ENCODE assay signal across 16 mouse cellular contexts in the genomic region with DNA sequence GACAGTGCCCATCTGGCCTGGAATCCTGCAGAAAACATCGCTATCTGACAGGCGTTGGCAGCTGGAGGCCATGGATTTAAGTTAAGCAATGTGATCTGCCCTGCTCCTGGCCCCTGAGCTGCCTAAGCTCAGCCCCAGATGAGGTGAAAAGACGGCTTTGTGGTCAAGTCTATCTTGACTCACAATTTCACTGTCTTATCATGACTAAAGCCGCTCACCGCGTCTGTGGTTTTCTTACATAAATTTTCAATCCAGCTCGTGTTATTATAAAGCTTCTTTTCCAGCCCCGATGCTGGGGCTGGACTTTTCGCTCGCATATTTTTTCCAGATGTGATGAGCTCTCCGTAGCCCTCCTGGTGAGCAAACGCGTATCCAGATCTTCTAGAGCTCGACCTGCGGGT.
DNase-seq lines count a peak whose midpoint lies in the region; ATAC-seq lines count a peak whose summit lies in the region.
"Had no signal": no experiment of that assay in that cellular context is flagged by ENCODE, and none has a peak within 500 bp of the region (broad histone marks: within the 10 kb centered on the region; RNA-seq: fewer than 3 reads in every experiment).

No protein-coding gene starts in this region.

- H3K4me2 ChIP-seq in embryonic facial prominence, embryonic 12.5 days (replicated peaks), result no peak overlapping the region
- H3K4me2 ChIP-seq: forebrain, embryonic 15.5 days; heart, embryonic 13.5 days had no signal

- no peak overlapping the region for H3K9ac ChIP-seq in embryonic facial prominence, embryonic 12.5 days
- H3K9ac ChIP-seq: forebrain, embryonic 15.5 days; heart, embryonic 13.5 days; liver, embryonic 14.5 days had no signal

- no peak overlapping the region for H3K4me3 ChIP-seq in embryonic facial prominence, embryonic 12.5 days
- H3K4me3 ChIP-seq in embryonic facial prominence, embryonic 10.5 days, result no peak overlapping the region
- H3K4me3 ChIP-seq: erythroblast, embryonic 14.5 days; forebrain, embryonic 15.5 days; heart, embryonic 13.5 days had no signal

- WGBS in embryonic facial prominence, embryonic 12.5 days, result 53% methylated on average over 15 of the region's 15 CpGs
- WGBS in embryonic facial prominence, embryonic 10.5 days, result 87% methylated on average over 15 of the region's 15 CpGs

- ATAC-seq in embryonic facial prominence, embryonic 12.5 days (ENCODE audit: insufficient number of reproducible peaks, insufficient read depth, low FRiP score, low TSS enrichment), result peak; percentile 10; the same call in 1 of the 2 replicates
- ATAC-seq: forebrain, embryonic 15.5 days had no signal

- peak overlapping the region; percentile 46; the same call in 1 of the 2 replicates for H3K27ac ChIP-seq in embryonic facial prominence, embryonic 12.5 days
- H3K27ac ChIP-seq in embryonic facial prominence, embryonic 10.5 days (replicated peaks), result no peak overlapping the region
- H3K27ac ChIP-seq: forebrain, embryonic 15.5 days; heart, embryonic 13.5 days; liver, embryonic 14.5 days had no signal

- no peaks in the 10 kb centered on the region for H3K36me3 ChIP-seq in embryonic facial prominence, embryonic 12.5 days
- H3K36me3 ChIP-seq in embryonic facial prominence, embryonic 10.5 days (replicated peaks), result no peaks in the 10 kb centered on the region
- H3K36me3 ChIP-seq: forebrain, embryonic 15.5 days; heart, embryonic 13.5 days had no signal

- H3K27me3 ChIP-seq in embryonic facial prominence, embryonic 12.5 days, result no peaks in the 10 kb centered on the region
- H3K27me3 ChIP-seq in embryonic facial prominence, embryonic 10.5 days (replicated peaks; ENCODE audit: low read depth, poor library complexity, severe bottlenecking), result no peaks in the 10 kb centered on the region
- H3K27me3 ChIP-seq: forebrain, embryonic 15.5 days; heart, embryonic 13.5 days had no signal

- H3K4me1 ChIP-seq in embryonic facial prominence, embryonic 12.5 days, result no peaks in the 10 kb centered on the region
- H3K4me1 ChIP-seq in embryonic facial prominence, embryonic 10.5 days, result no peaks in the 10 kb centered on the region
- H3K4me1 ChIP-seq: forebrain, embryonic 15.5 days; heart, embryonic 13.5 days had no signal

- no peaks in the 10 kb centered on the region for H3K9me3 ChIP-seq in embryonic facial prominence, embryonic 12.5 days
- no peaks in the 10 kb centered on the region for H3K9me3 ChIP-seq in embryonic facial prominence, embryonic 10.5 days
- H3K9me3 ChIP-seq: forebrain, embryonic 15.5 days; heart, embryonic 13.5 days had no signal

- no peak for DNase-seq in embryonic facial prominence, embryonic 10.5 days (ENCODE audit: low spot score)
- DNase-seq in 3134 (ENCODE audit: extremely low read depth, insufficient read length, low spot score) (peak; percentile 57), R1 (ENCODE audit: low read depth, low spot score) (peak; percentile 23)
- peak; percentile 71 for DNase-seq in fibroblast of lung, adult 2 months (ENCODE audit: low read depth)
- no peak for DNase-seq in spleen, postnatal 4 days (ENCODE audit: low spot score in 2 of 2)
- no peak for DNase-seq in cerebellum, adult 8-10 months
- DNase-seq in kidney, adult 9 months, result no peak
- DNase-seq: cerebellum, adult 11-12 months; kidney, adult 2 months; kidney, postnatal 25 days; right cerebral cortex, postnatal 14 days had no signal

Comparison
In these comparisons a context has a peak if more than half of its experiments do, and no peak if none do; other contexts are left out.
1. DNase-seq: peak in 3134 (single experiment), R1 (single experiment) and fibroblast of lung, adult 2 months (single experiment); none in embryonic facial prominence, embryonic 10.5 days (single experiment), spleen, postnatal 4 days (0 of 2), cerebellum, adult 8-10 months (single experiment) and kidney, adult 9 months (single experiment).